Mouse (Mus musculus) layer of hippocampus, postnatal 36 days (tissue): Measurements from ENCODE around the gene Tas2r105. TPM values are rescaled to one million over a fixed set of nuclear protein-coding genes. Genes with fewer than 3 reads are reported as not detected.

Experiments
- DNase-seq, 2 experiments: peaks; one replicate each; pipeline ENCODE4 v3.0.0; 2022
- total RNA-seq, 2 experiments: library from RNA; stranded (reverse); gene quantifications; 2 replicates each; pipeline ENCODE4 v1.2.3; 2021

The Tas2r105 gene
- total RNA-seq: not detected

GRCm38 (mm10) chr6:131687395-131687794 is at the start of gene Tas2r105:
Tas2r105 (minus strand) TSS chr6:131687495.
- no peak for DNase-seq

GRCm38 (mm10) chr6:131712803-131713202 is 25.5 kb upstream of the Tas2r105 start:
- DNase-seq: no peak

GRCm38 (mm10) chr6:131689963-131690362 is 2.7 kb upstream of the Tas2r105 start, which contains the start of gene Tas2r114:
Tas2r114 (minus strand) TSS chr6:131690063.
- DNase-seq: no peak

- no peak for DNase-seq
Observed at GRCm38 (mm10) chr6:131685644-131686043, 1.7 kb downstream of the Tas2r105 start, which contains the start of gene Tas2r104. Tas2r104 (minus strand) TSS chr6:131685744.

- no peak for DNase-seq
Observed at GRCm38 (mm10) chr6:131678786-131679185, 8.5 kb downstream of the Tas2r105 start, which contains the start of gene Tas2r106. Tas2r106 (minus strand) TSS chr6:131678886.

- no peak for DNase-seq
Observed at GRCm38 (mm10) chr6:131660049-131660448, 27.2 kb downstream of the Tas2r105 start, which contains the start of gene Tas2r107. Tas2r107 (minus strand) TSS chr6:131660149.

Other genes with a start within 250 kb of the Tas2r105 start
- not detected for gene 5430401F13Rik, start 201.1 kb downstream of the Tas2r105 start, total RNA-seq
- not detected for gene Gm6619, start 201.1 kb downstream of the Tas2r105 start, total RNA-seq
- gene Tas2r130, start 56.6 kb downstream of the Tas2r105 start, total RNA-seq: not detected
- gene Tas2r107, start 27.3 kb downstream of the Tas2r105 start, total RNA-seq: not detected
- gene Tas2r106, start 8.6 kb downstream of the Tas2r105 start, total RNA-seq: not detected
- not detected for gene Tas2r104, start 1.8 kb downstream of the Tas2r105 start, total RNA-seq
- not detected for gene Tas2r114, start 2.6 kb upstream of the Tas2r105 start, total RNA-seq